Mouse (Mus musculus) retina, postnatal 7 days (tissue): ENCODE measurements around the gene Glul.
"Not testable (repeated sequence)": the region's sequence is repeated elsewhere in the genome, so short reads cannot be mapped to it uniquely, and the experiment has no call there.

ENCODE experiments used
- DNase-seq: peaks from one replicate; pipeline ENCODE4 v3.0.0-alpha.2; 2012; ENCODE audit warnings: low read depth, low spot score

Gene Glul

GRCm38 (mm10) chr1:153899731-153900380 is at the start of gene Glul, which contains the start of gene Teddm2:
TSS of gene Glul (plus strand) at chr1:153899944.
TSS of gene Teddm2 (minus strand) at chr1:153900228.
- DNase-seq, result peak; percentile 89

- DNase-seq, result not testable (repeated sequence)
These were observed 47.0 kb upstream of the Glul start for GRCm38 (mm10) chr1:153852696-153853095.

GRCm38 (mm10) chr1:153855946-153856345 is 43.8 kb upstream of the Glul start:
- DNase-seq, result no peak

GRCm38 (mm10) chr1:153874045-153874444 is 25.7 kb upstream of the Glul start, which contains the start of gene Teddm1b:
TSS of gene Teddm1b (plus strand) at chr1:153874345.
- no peak for DNase-seq

GRCm38 (mm10) chr1:153880391-153880790 is 19.4 kb upstream of the Glul start:
- DNase-seq, result not testable (repeated sequence)

GRCm38 (mm10) chr1:153886024-153886633 is 13.6 kb upstream of the Glul start:
- no peak for DNase-seq

GRCm38 (mm10) chr1:153890121-153890520 is 9.6 kb upstream of the Glul start:
- DNase-seq, result no peak

- DNase-seq, result no peak
These were observed 8.3 kb upstream of the Glul start, which contains the start of gene Teddm1a for GRCm38 (mm10) chr1:153891442-153891841. TSS of gene Teddm1a (plus strand) at chr1:153891742.

GRCm38 (mm10) chr1:153893746-153894145 is 6.0 kb upstream of the Glul start:
- DNase-seq, result no peak

- DNase-seq, result no peak
These were observed 5.4 kb upstream of the Glul start for GRCm38 (mm10) chr1:153894201-153894893.

- DNase-seq, result peak; percentile 64
These were observed 4.8 kb upstream of the Glul start for GRCm38 (mm10) chr1:153894979-153895378.

- no peak for DNase-seq
These were observed 2.5 kb upstream of the Glul start for GRCm38 (mm10) chr1:153897196-153897595.

- no peak for DNase-seq
These were observed 584 bp upstream of the Glul start for GRCm38 (mm10) chr1:153898989-153899730.

- DNase-seq, result no peak
These were observed 637 bp downstream of the Glul start for GRCm38 (mm10) chr1:153900381-153900780.

- no peak for DNase-seq
These were observed 1.4 kb downstream of the Glul start for GRCm38 (mm10) chr1:153900860-153901730.

- no peak for DNase-seq
These were observed 3.3 kb downstream of the Glul start for GRCm38 (mm10) chr1:153903006-153903405.

- no peak for DNase-seq
These were observed 4.5 kb downstream of the Glul start for GRCm38 (mm10) chr1:153904236-153904635.

- no peak for DNase-seq
These were observed 6.1 kb downstream of the Glul start for GRCm38 (mm10) chr1:153905884-153906283.

- no peak for DNase-seq
These were observed 8.5 kb downstream of the Glul start for GRCm38 (mm10) chr1:153908208-153908607.

- DNase-seq, result no peak
These were observed 9.0 kb downstream of the Glul start for GRCm38 (mm10) chr1:153908741-153909140.
